Mouse (Mus musculus) heart, embryonic 15.5 days (tissue): Measurements from ENCODE around the gene Snip1. TPM values are rescaled to one million over a fixed set of nuclear protein-coding genes. Genes with fewer than 3 reads are reported as not detected.
A peak's percentile ranks its signal among the peaks of the same experiment; 100 is the strongest.

Experiments
- ATAC-seq: fragments of 200-750 bp; cut with Nextera tagmentation; replicated peaks from 2 replicates; pipeline ENCODE4 v1.8.0; 2017; ENCODE audit warnings: low read depth, moderate TSS enrichment; ENCODE audit not compliant: insufficient number of reproducible peaks, insufficient read depth, low FRiP score
- H3K27ac ChIP-seq: fragments of 300-500 bp; sonication (generic); 2 replicates; pipeline ENCODE4 v1.5.1; 2015; ENCODE audit warnings: mild to moderate bottlenecking, inconsistent platforms
- H3K27me3 ChIP-seq: fragments of 300-500 bp; sonication (generic); 2 replicates; pipeline ENCODE4 v1.6.1; 2015; ENCODE audit warnings: inconsistent platforms
- H3K36me3 ChIP-seq: fragments of 300-500 bp; sonication (generic); 2 replicates; pipeline ENCODE4 v1.6.1; 2015; ENCODE audit warnings: mild to moderate bottlenecking, inconsistent platforms
- H3K4me1 ChIP-seq: fragments of 300-500 bp; sonication (generic); replicated peaks from 2 replicates; pipeline ENCODE4 v1.6.1; 2015; ENCODE audit warnings: inconsistent platforms
- H3K4me2 ChIP-seq: fragments of 300-500 bp; sonication (generic); 2 replicates; pipeline ENCODE4 v1.6.1; 2015; ENCODE audit warnings: inconsistent platforms, mild to moderate bottlenecking, moderate library complexity
- H3K4me3 ChIP-seq: fragments of 300-500 bp; sonication (generic); 2 replicates; pipeline ENCODE4 v1.5.1; 2015; ENCODE audit warnings: mild to moderate bottlenecking, inconsistent platforms
- H3K9ac ChIP-seq: fragments of 300-500 bp; sonication (generic); 2 replicates; pipeline ENCODE4 v1.6.1; 2015; ENCODE audit warnings: mild to moderate bottlenecking, inconsistent platforms
- H3K9me3 ChIP-seq: fragments of 300-500 bp; sonication (generic); replicated peaks from 2 replicates; pipeline ENCODE4 v1.6.1; 2016; ENCODE audit warnings: inconsistent platforms
- WGBS: fragments of 180-500 bp; shearing (Covaris S2); methylation state at CpG from one replicate; pipeline ENCODE4 v1.1.7; 2015; ENCODE audit warnings: mixed read lengths; 5-methylcytosine and 5-hydroxymethylcytosine counted together
- polyA plus RNA-seq: library from polyadenylated mRNA; unstranded; fragments of >200 nt; fragmentation: Nextera tagmentation; extraction: Ambion mirVana; gene quantifications from 2 replicates; pipeline ENCODE4 v1.2.1, GENCODE M21; 2015

Snip1 gene
- polyA plus RNA-seq, 1 experiment from 2014 or later, result 16.1 TPM

DNA sequence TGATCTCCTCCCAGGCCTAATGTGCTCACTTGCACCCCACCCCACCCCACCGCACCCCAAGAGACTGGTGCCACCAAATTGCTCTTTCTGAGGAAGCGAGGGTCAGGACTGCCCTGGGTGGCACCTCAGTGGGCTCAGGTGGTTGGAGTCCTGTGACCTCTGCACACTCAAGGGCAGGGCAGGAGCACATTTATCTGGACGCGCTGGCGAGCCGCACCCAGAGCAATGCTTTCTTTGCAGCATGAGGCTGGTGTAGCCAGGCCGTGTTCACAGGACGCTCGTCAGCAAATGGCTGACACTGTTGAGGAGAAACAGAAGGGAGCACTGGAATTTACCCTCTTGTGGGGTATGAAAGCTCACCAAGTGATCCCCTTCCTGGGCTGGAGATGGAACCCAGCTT is 38.9 kb downstream of the Snip1 start:
- Histone ChIP-seq H3K9me3 (no peaks in the 10 kb centered on the region), H3K4me3 (no peak overlapping the region), H3K4me2 (no peak overlapping the region), H3K27ac (no peak overlapping the region), H3K9ac (no peak overlapping the region), H3K36me3 (peaks cover 6% of the 10 kb centered on the region; the same call in 1 of the 2 replicates), H3K27me3 (no peaks in the 10 kb centered on the region), H3K4me1 (no peaks in the 10 kb centered on the region)
- WGBS, result 71% methylated on average over 9 of the region's 9 CpGs
- ATAC-seq, result 0 out of 2 replicates have a peak, but pooled peaks have one; percentile 14

DNA sequence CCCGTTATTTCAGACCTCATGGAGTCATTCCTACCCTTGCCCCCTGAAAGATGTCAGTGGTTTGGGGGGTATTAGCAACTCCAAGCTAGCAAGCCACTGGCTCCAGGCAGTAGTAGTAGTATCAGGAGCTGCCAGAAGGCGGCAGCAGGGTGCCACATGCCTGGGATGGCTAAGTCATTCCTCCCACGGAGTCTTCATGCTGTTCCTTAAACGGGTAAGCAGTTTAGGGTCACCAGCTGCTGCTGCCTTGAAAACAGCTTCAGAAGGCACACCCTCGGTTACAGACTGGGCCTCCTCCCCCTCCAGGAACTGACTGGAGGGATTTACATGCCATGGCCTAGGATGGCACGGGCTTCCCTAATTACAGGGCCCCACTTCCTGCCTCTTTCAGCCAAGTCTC is 48.2 kb downstream of the Snip1 start:
- H3K4me3 ChIP-seq, result no peak overlapping the region
- H3K9ac ChIP-seq, result no peak overlapping the region
- 12% methylated on average over 6 of the region's 6 CpGs for WGBS
- H3K9me3 ChIP-seq, result no peaks in the 10 kb centered on the region
- no peak; the same call in 1 of the 2 replicates for ATAC-seq
- 0 out of 2 replicates have a peak, but pooled peaks cover 3% of the 10 kb centered on the region for H3K36me3 ChIP-seq
- no peaks in the 10 kb centered on the region for H3K27me3 ChIP-seq
- peaks cover 21% of the 10 kb centered on the region for H3K4me1 ChIP-seq
- peak overlapping the region; percentile 33 for H3K27ac ChIP-seq
- H3K4me2 ChIP-seq, result no peak overlapping the region

DNA sequence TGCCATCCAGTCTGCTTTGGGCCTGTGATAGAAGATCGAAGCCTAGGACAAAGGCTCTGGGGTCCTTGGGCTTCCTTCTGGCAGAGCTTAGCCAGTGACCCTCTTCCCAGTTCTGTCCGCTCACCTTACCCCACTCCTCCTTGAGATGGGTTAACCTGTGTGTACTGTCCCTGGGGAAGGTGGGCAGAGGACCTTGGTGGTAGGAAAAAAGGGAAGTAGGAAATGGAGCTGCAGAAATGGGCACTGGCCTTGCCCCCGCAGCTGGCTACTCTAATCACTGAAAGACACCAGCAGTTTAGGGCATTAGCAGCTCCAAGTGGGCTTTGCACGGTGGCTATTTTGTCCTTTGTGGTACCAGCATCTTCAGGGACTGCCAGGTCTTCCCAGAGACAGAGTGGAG is 48.6 kb downstream of the Snip1 start:
- 0 out of 2 replicates have a peak, but pooled peaks cover 3% of the 10 kb centered on the region for H3K36me3 ChIP-seq
- H3K27ac ChIP-seq, result peak overlapping the region; percentile 33
- H3K27me3 ChIP-seq, result no peaks in the 10 kb centered on the region
- no peak overlapping the region for H3K9ac ChIP-seq
- ATAC-seq, result no peak
- WGBS, result 68% methylated on average over 4 of the region's 4 CpGs
- H3K9me3 ChIP-seq, result no peaks in the 10 kb centered on the region
- no peak overlapping the region for H3K4me3 ChIP-seq
- H3K4me2 ChIP-seq, result no peak overlapping the region
- peaks cover 21% of the 10 kb centered on the region for H3K4me1 ChIP-seq

DNA sequence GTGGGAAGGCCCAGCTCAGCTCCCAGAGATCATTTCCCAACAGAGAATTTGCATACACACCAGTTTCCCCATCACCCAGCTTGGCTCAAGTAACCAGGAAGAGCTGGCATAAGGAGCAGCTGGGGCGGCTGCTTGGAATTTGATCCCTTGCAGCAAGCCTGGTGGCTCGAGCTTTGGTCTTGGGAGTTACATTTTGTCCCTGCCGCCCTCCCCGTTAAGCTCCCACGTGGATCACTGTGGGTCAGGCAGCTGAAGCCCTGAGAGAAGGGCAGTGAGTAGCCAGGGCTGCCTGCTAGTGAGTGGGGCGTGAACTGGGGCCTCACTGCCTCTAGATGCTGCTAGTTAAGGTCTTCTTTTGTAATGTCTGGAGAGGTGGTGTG is 49.2 kb downstream of the Snip1 start:
- Histone ChIP-seq H3K4me3 (no peak overlapping the region), H3K9me3 (no peaks in the 10 kb centered on the region), H3K4me2 (no peak overlapping the region), H3K36me3 (0 out of 2 replicates have a peak, but pooled peaks cover 6% of the 10 kb centered on the region), H3K27ac (peak overlapping the region; percentile 43; the same call in 1 of the 2 replicates), H3K27me3 (no peaks in the 10 kb centered on the region), H3K9ac (no peak overlapping the region), H3K4me1 (peaks cover 21% of the 10 kb centered on the region)
- no peak for ATAC-seq
- 38% methylated on average over 6 of the region's 6 CpGs for WGBS

GRCm38 (mm10) chr4:125116090-125116861 is 49.8 kb downstream of the Snip1 start:
- Histone ChIP-seq H3K36me3 (0 out of 2 replicates have a peak, but pooled peaks cover 8% of the 10 kb centered on the region), H3K4me1 (peaks cover 21% of the 10 kb centered on the region), H3K9me3 (no peaks in the 10 kb centered on the region), H3K27ac (peak overlapping the region; percentile 43; the same call in 1 of the 2 replicates), H3K4me2 (no peak overlapping the region), H3K9ac (no peak overlapping the region), H3K27me3 (no peaks in the 10 kb centered on the region), H3K4me3 (no peak overlapping the region)
- 52% methylated on average over 9 of the region's 9 CpGs for WGBS
- ATAC-seq, result no peak

- H3K9ac ChIP-seq, result no peak overlapping the region
- ATAC-seq, result no peak
- WGBS, result 67% methylated on average over 13 of the region's 13 CpGs
Observed at GRCm38 (mm10) chr4:125116929-125117328, 50.5 kb downstream of the Snip1 start.

GRCm38 (mm10) chr4:125117902-125118320 is 51.4 kb downstream of the Snip1 start:
- Histone ChIP-seq H3K36me3 (0 out of 2 replicates have a peak, but pooled peaks cover 8% of the 10 kb centered on the region), H3K4me1 (peaks cover 27% of the 10 kb centered on the region), H3K4me2 (no peak overlapping the region), H3K27me3 (no peaks in the 10 kb centered on the region), H3K9ac (no peak overlapping the region), H3K9me3 (no peaks in the 10 kb centered on the region), H3K4me3 (no peak overlapping the region), H3K27ac (no peak overlapping the region)
- ATAC-seq, result no peak
- WGBS, result 81% methylated on average over 7 of the region's 7 CpGs

More at GRCm38 (mm10) chr4:125116929-125117328, 50.5 kb downstream of the Snip1 start:
- Histone ChIP-seq H3K4me1 (peaks cover 21% of the 10 kb centered on the region), H3K4me2 (no peak overlapping the region), H3K27ac (0 out of 2 replicates have a peak overlapping the region, but pooled peaks have one; percentile 43), H3K4me3 (no peak overlapping the region), H3K36me3 (0 out of 2 replicates have a peak, but pooled peaks cover 8% of the 10 kb centered on the region), H3K9me3 (no peaks in the 10 kb centered on the region), H3K27me3 (no peaks in the 10 kb centered on the region)

DNA sequence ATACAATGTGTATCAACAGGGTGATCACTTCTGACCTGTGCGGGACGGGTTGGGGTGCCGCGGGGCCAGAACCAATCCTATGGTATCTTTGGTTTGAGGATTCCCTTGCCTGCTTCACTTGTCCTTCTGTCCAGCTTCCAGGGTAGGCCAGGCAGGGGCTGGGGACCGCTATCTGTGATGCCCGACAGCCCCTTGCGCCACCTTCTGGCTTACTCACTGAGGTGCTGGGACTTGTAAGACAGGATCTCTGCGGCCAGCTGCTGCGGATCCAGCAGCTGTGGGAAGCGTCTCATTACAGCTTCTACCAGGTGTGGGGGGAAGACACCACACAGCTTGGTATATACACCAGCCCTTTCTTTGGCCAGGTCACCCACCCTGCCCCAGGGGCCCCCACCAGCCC is 52.6 kb downstream of the Snip1 start:
- no peak overlapping the region for H3K9ac ChIP-seq
- H3K9me3 ChIP-seq, result no peaks in the 10 kb centered on the region
- no peak overlapping the region for H3K4me2 ChIP-seq
- no peak for ATAC-seq
- H3K4me3 ChIP-seq, result no peak overlapping the region
- H3K4me1 ChIP-seq, result peaks cover 34% of the 10 kb centered on the region
- H3K27me3 ChIP-seq, result no peaks in the 10 kb centered on the region
- WGBS, result 43% methylated on average over 10 of the region's 10 CpGs
- H3K36me3 ChIP-seq, result 0 out of 2 replicates have a peak, but pooled peaks cover 8% of the 10 kb centered on the region
- no peak overlapping the region for H3K27ac ChIP-seq

DNA sequence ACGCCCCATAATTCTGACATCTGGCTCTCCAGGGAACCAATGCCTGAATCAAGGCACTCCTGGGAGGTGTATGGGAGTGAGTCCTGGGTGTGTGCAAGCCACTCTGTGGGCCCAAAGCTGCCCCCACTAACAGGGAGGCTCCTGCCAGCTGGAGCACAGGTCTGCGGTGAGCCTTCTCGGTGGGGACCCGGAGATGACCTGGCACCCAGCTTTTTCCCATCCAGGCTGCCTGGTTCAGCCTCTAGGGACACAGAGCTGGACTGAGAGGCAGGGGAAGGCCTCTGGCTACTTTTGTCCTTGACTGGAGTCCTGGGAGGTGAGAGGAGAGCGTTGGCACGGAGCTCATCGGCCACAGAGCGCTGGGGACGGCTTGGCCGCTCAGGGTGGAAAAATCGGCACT is 53.2 kb downstream of the Snip1 start:
- 84% methylated on average over 11 of the region's 11 CpGs for WGBS
- ATAC-seq, result no peak
- Histone ChIP-seq H3K4me2 (no peak overlapping the region), H3K27me3 (no peaks in the 10 kb centered on the region), H3K9me3 (no peaks in the 10 kb centered on the region), H3K36me3 (0 out of 2 replicates have a peak, but pooled peaks cover 8% of the 10 kb centered on the region), H3K27ac (no peak overlapping the region), H3K9ac (no peak overlapping the region), H3K4me3 (no peak overlapping the region), H3K4me1 (peaks cover 40% of the 10 kb centered on the region)

GRCm38 (mm10) chr4:125122431-125123278 is 56.2 kb downstream of the Snip1 start:
- Histone ChIP-seq H3K9me3 (no peaks in the 10 kb centered on the region), H3K4me3 (no peak overlapping the region), H3K36me3 (0 out of 2 replicates have a peak, but pooled peaks cover 8% of the 10 kb centered on the region), H3K4me1 (peaks cover 36% of the 10 kb centered on the region), H3K9ac (no peak overlapping the region), H3K27ac (peak overlapping the region; percentile 51), H3K4me2 (peak overlapping the region; percentile 24), H3K27me3 (no peaks in the 10 kb centered on the region)
- no peak for ATAC-seq
- WGBS, result 27% methylated on average over 16 of the region's 16 CpGs

DNA sequence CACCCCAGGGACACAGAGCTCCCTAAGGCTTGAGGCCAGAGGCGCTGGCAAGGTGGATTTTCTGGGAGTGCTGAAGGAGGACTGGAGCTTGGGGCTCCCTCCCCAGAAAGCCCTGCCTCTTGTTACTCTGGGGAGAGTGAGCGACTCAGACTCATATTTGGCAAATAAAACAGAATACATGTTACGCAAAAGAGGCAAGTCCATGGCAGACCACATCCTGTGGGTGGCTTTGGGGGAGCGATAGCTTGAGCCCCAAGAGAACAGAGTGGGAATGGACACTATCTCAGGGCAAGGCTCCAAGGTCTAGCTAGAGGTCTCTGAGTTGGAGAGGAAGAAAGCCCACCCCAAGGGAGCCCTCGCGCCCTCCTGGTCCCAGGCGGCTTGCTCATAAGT is 56.8 kb downstream of the Snip1 start:
- H3K9me3 ChIP-seq, result no peaks in the 10 kb centered on the region
- no peaks in the 10 kb centered on the region for H3K27me3 ChIP-seq
- H3K4me3 ChIP-seq, result no peak overlapping the region
- 61% methylated on average over 7 of the region's 7 CpGs for WGBS
- H3K4me2 ChIP-seq, result peak overlapping the region; percentile 24
- ATAC-seq, result no peak
- H3K27ac ChIP-seq, result peak overlapping the region; percentile 51
- no peak overlapping the region for H3K9ac ChIP-seq
- H3K36me3 ChIP-seq, result 0 out of 2 replicates have a peak, but pooled peaks cover 8% of the 10 kb centered on the region
- H3K4me1 ChIP-seq, result peaks cover 41% of the 10 kb centered on the region
